18 mouse cellular contexts compared by ENCODE assay signal in genomic region chr11:36548139-36548538, GRCm38 (mm10).
DNase-seq lines count a peak whose midpoint lies in the region; ATAC-seq and TF ChIP-seq lines count a peak whose summit lies in the region.
"Had no signal": no experiment of that assay in that cellular context is flagged by ENCODE, and none has a peak within 500 bp of the region (broad histone marks: within the 10 kb centered on the region; RNA-seq: fewer than 3 reads in every experiment).

No protein-coding gene starts in this region.

- H3K4me3 ChIP-seq in neural tube, embryonic 11.5 days (ENCODE audit: low read depth, low read length) = no peak overlapping the region
- H3K4me3 ChIP-seq in hindbrain, embryonic 13.5 days = no peak overlapping the region
- no peak overlapping the region for H3K4me3 ChIP-seq in midbrain, embryonic 16.5 days (ENCODE audit: low read depth, low read length)
- H3K4me3 ChIP-seq: erythroblast, embryonic 14.5 days; gastrocnemius, adult 2 months; heart, embryonic 10.5 days; left cerebral cortex, adult 2 months; myocyte had no signal

- H3K9me3 ChIP-seq in neural tube, embryonic 11.5 days (ENCODE audit: control insufficient read depth, low read length) = no peaks in the 10 kb centered on the region
- H3K9me3 ChIP-seq in hindbrain, embryonic 13.5 days = no peaks in the 10 kb centered on the region
- no peaks in the 10 kb centered on the region for H3K9me3 ChIP-seq in midbrain, embryonic 16.5 days (replicated peaks; ENCODE audit: control insufficient read depth, low read length, poor library complexity, severe bottlenecking)
- H3K9me3 ChIP-seq: heart, embryonic 10.5 days had no signal

- no peak overlapping the region for H3K27ac ChIP-seq in neural tube, embryonic 11.5 days (ENCODE audit: low read depth, low read length)
- H3K27ac ChIP-seq in hindbrain, embryonic 13.5 days = no peak overlapping the region
- H3K27ac ChIP-seq in midbrain, embryonic 16.5 days (ENCODE audit: low read length) = no peak overlapping the region
- H3K27ac ChIP-seq: gastrocnemius, adult 2 months; heart, embryonic 10.5 days; left cerebral cortex, adult 2 months; macrophage had no signal

- TF ChIP-seq CTCF in brain, embryonic 14.5 days (IDR thresholded peaks at IDR 0.05; ENCODE audit: borderline replicate concordance, extremely low read depth, insufficient read depth, insufficient read length) = no peak

- no peak overlapping the region for H3K9ac ChIP-seq in neural tube, embryonic 11.5 days (ENCODE audit: low read length)
- no peak overlapping the region for H3K9ac ChIP-seq in hindbrain, embryonic 13.5 days
- H3K9ac ChIP-seq in midbrain, embryonic 16.5 days (ENCODE audit: low read depth, low read length) = no peak overlapping the region

- WGBS in neural tube, embryonic 11.5 days = 75% methylated on average over 4 of the region's 4 CpGs
- 55% methylated on average over 4 of the region's 4 CpGs for WGBS in hindbrain, embryonic 13.5 days
- 82% methylated on average over 4 of the region's 4 CpGs for WGBS in midbrain, embryonic 16.5 days

- peak; percentile 35; the same call in 1 of the 2 replicates for ATAC-seq in neural tube, embryonic 11.5 days (ENCODE audit: insufficient read depth, low FRiP score, low TSS enrichment)
- ATAC-seq in hindbrain, embryonic 13.5 days (ENCODE audit: low FRiP score) = peak; percentile 61
- ATAC-seq in midbrain, embryonic 16.5 days = 0 out of 2 replicates have a peak, but pooled peaks have one; percentile 34

- H3K27me3 ChIP-seq in neural tube, embryonic 11.5 days (ENCODE audit: control insufficient read depth, insufficient read depth, low read length) = no peaks in the 10 kb centered on the region
- H3K27me3 ChIP-seq in hindbrain, embryonic 13.5 days = no peaks in the 10 kb centered on the region
- no peaks in the 10 kb centered on the region for H3K27me3 ChIP-seq in midbrain, embryonic 16.5 days (ENCODE audit: control insufficient read depth, insufficient read depth, low read depth, low read length)

- H3K4me1 ChIP-seq in neural tube, embryonic 11.5 days (ENCODE audit: control insufficient read depth, insufficient read depth, low read length) = no peaks in the 10 kb centered on the region
- peaks cover 21% of the 10 kb centered on the region for H3K4me1 ChIP-seq in hindbrain, embryonic 13.5 days (replicated peaks)
- peaks cover 21% of the 10 kb centered on the region for H3K4me1 ChIP-seq in midbrain, embryonic 16.5 days (ENCODE audit: control insufficient read depth, insufficient read depth, low read length)

- no peaks in the 10 kb centered on the region for H3K36me3 ChIP-seq in neural tube, embryonic 11.5 days (ENCODE audit: control insufficient read depth, insufficient read depth, low read length)
- H3K36me3 ChIP-seq in hindbrain, embryonic 13.5 days = no peaks in the 10 kb centered on the region
- H3K36me3 ChIP-seq in midbrain, embryonic 16.5 days (ENCODE audit: control insufficient read depth, insufficient read depth, low read length) = no peaks in the 10 kb centered on the region
- H3K36me3 ChIP-seq: heart, embryonic 10.5 days had no signal

- H3K4me2 ChIP-seq in neural tube, embryonic 11.5 days (ENCODE audit: low read depth) = no peak overlapping the region
- no peak overlapping the region for H3K4me2 ChIP-seq in hindbrain, embryonic 13.5 days
- H3K4me2 ChIP-seq in midbrain, embryonic 16.5 days (ENCODE audit: low read length) = no peak overlapping the region

- no peak for DNase-seq in neural tube, embryonic 11.5 days (ENCODE audit: low spot score)
- no peak for DNase-seq in neural tube, embryonic 10.5 days (ENCODE audit: extremely low spot score, low spot score)
- peak; percentile 75 for DNase-seq in brain, embryonic 14.5 days (ENCODE audit: low read depth)
- DNase-seq in kidney, postnatal 4 days = no peak
- no peak for DNase-seq in adrenal gland, adult 2 months
- no peak for DNase-seq in cerebellum, postnatal 25 days
- DNase-seq: cerebellum, adult 18-20 months; gastrocnemius, adult 2 months; heart, postnatal 36 days; kidney, adult 9 months; lung, adult 18-20 months had no signal

- TF ChIP-seq POLR2A in brain, embryonic 14.5 days (IDR thresholded peaks at IDR 0.05; ENCODE audit: borderline replicate concordance, extremely low read depth, insufficient read depth, insufficient read length, poor library complexity, severe bottlenecking) = no peak
